Mouse (Mus musculus) olfactory bulb, adult 2 months (tissue): ENCODE data around the gene Maats1. TPM values are rescaled to one million over a fixed set of nuclear protein-coding genes. Genes with fewer than 3 reads are reported as not detected.

ENCODE experiments used
- H3K27ac ChIP-seq: fragments of 200-500 bp; 2 replicates; pipeline ENCODE4 v1.5.1; 2012; ENCODE audit warnings: low read depth, low read length; ENCODE audit not compliant: insufficient read depth
- H3K4me1 ChIP-seq: fragments of 200-500 bp; 2 replicates; pipeline ENCODE4 v1.6.1; 2012; ENCODE audit warnings: low read length; ENCODE audit not compliant: control insufficient read depth, insufficient read depth
- H3K4me3 ChIP-seq: fragments of 200-500 bp; 2 replicates; pipeline ENCODE4 v1.5.1; 2012; ENCODE audit warnings: mild to moderate bottlenecking, low read depth, low read length, moderate library complexity; ENCODE audit not compliant: insufficient read depth
- CTCF ChIP-seq: fragments of 200-500 bp; IDR thresholded peaks from 2 replicates; pipeline ENCODE4 v1.5.1; 2012; ENCODE audit warnings: low read depth, mild to moderate bottlenecking, low read length, moderate library complexity; ENCODE audit not compliant: insufficient read depth
- POLR2A ChIP-seq: fragments of 200-500 bp; IDR thresholded peaks from 2 replicates; pipeline ENCODE4 v1.6.1; 2012; ENCODE audit warnings: mild to moderate bottlenecking, low read depth, low read length, moderate library complexity; ENCODE audit not compliant: insufficient read depth
- WGBS: fragments of 180-500 bp; shearing (Covaris S2); methylation state at CpG from one replicate; pipeline ENCODE4 v1.1.7; 2018; 5-methylcytosine and 5-hydroxymethylcytosine counted together
- polyA plus RNA-seq: library from polyadenylated mRNA; stranded (reverse); fragments of >200 nt; gene quantifications from 2 replicates; pipeline ENCODE4 v1.2.4, GENCODE M21; 2012; ENCODE audit warnings: low replicate concordance; ENCODE audit not compliant: missing spikeins, insufficient read depth, insufficient read length

The Maats1 gene
- polyA plus RNA-seq, 1 experiment: not detected

- WGBS: 65% methylated on average over 3 of the region's 3 CpGs
- Histone ChIP-seq H3K4me3 (no peak overlapping the region), H3K27ac (no peak overlapping the region), H3K4me1 (peaks cover 8% of the 10 kb centered on the region; the same call in 1 of the 2 replicates)
- TF ChIP-seq POLR2A (no peak), CTCF (no peak)
Observed at GRCm38 (mm10) chr16:38379493-38379892, 37.5 kb upstream of the Maats1 start.

GRCm38 (mm10) chr16:38379088-38379487 lies 37.1 kb upstream of the Maats1 start:
- Histone ChIP-seq H3K27ac (no peak overlapping the region), H3K4me1 (peaks cover 8% of the 10 kb centered on the region; the same call in 1 of the 2 replicates), H3K4me3 (no peak overlapping the region)
- TF ChIP-seq POLR2A (no peak), CTCF (no peak)
- 62% methylated on average over 6 of the region's 6 CpGs for WGBS

GRCm38 (mm10) chr16:38378591-38378990 lies 36.6 kb upstream of the Maats1 start:
- no peak overlapping the region for H3K27ac ChIP-seq
- TF ChIP-seq POLR2A (no peak), CTCF (no peak)
- H3K4me3 ChIP-seq: no peak overlapping the region
- peaks cover 8% of the 10 kb centered on the region; the same call in 1 of the 2 replicates for H3K4me1 ChIP-seq
- 87% methylated on average over 6 of the region's 6 CpGs for WGBS

- no peak overlapping the region for H3K4me3 ChIP-seq
- WGBS: 85% methylated on average over 6 of the region's 6 CpGs
- TF ChIP-seq POLR2A (no peak), CTCF (no peak)
- H3K27ac ChIP-seq: no peak overlapping the region
- H3K4me1 ChIP-seq: peaks cover 8% of the 10 kb centered on the region; the same call in 1 of the 2 replicates
Observed at GRCm38 (mm10) chr16:38377546-38377945, 35.6 kb upstream of the Maats1 start.

DNA sequence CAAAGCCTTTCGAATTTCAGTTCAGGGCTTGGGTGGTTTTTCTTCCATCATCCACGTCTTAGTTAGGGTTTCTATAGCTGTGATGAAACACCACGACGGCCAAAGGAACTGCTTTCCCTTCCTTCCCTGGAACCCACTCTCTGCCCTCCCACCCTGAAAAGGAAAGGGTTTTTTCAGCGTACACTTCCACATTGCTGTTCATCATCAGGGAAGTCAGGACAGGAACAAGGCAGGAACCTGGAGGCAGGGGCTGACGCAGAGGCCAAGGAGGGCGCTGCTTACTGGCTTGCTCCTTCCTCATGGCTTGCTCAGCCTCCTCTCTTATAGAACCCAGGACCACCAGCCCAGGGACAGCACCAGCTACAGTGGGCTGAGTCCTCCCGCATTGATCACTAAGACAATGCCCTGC lies 34.9 kb upstream of the Maats1 start:
- no peak overlapping the region for H3K27ac ChIP-seq
- WGBS: 30% methylated on average over 8 of the region's 8 CpGs
- peaks cover 8% of the 10 kb centered on the region; the same call in 1 of the 2 replicates for H3K4me1 ChIP-seq
- TF ChIP-seq CTCF (no peak), POLR2A (no peak)
- peak overlapping the region; percentile 36 for H3K4me3 ChIP-seq

DNA sequence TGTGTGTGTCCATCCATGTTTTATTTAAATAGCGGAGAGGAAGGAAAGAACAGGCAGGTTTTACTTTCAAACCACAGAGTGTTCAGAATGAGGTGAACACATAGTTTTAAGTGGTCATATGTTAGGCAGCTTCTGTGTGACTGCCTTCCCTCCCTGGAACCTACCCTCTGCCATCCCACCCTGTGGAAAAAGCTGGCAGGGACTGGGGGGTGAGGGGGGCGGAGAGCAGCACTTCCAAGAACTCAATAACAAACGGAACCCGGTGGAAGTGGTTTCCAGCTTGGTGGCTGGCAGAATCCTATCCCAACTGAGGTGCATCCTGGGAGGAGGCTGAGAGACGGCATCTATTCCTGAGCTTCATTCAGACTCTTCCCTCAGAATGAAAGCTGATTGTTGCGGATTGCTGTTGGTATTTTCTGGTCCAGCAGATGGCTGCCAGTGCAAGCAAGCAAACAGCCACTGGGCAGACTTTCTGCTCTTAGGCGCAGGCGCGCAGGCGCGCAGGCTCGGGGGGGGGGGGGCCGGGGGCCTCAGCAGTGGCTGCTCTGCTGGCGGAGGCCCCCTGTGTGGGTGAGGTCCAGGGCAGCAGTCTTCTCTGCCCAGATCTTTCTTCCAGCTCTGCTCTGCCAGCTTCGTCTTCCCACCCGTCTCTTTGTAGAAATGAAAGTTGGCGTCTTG lies 34.4 kb upstream of the Maats1 start:
- Histone ChIP-seq H3K4me3 (peak overlapping the region; percentile 36), H3K27ac (no peak overlapping the region), H3K4me1 (peaks cover 8% of the 10 kb centered on the region; the same call in 1 of the 2 replicates)
- WGBS: 18% methylated on average over 17 of the region's 17 CpGs
- TF ChIP-seq POLR2A (peak; percentile 48), CTCF (peak; percentile 32; the same call in 1 of the 2 replicates)

GRCm38 (mm10) chr16:38375182-38375581 lies 33.2 kb upstream of the Maats1 start:
- H3K4me1 ChIP-seq: peaks cover 8% of the 10 kb centered on the region; the same call in 1 of the 2 replicates
- 89% methylated on average over 7 of the region's 7 CpGs for WGBS
- H3K4me3 ChIP-seq: no peak overlapping the region
- no peak overlapping the region for H3K27ac ChIP-seq
- TF ChIP-seq CTCF (no peak), POLR2A (no peak)

DNA sequence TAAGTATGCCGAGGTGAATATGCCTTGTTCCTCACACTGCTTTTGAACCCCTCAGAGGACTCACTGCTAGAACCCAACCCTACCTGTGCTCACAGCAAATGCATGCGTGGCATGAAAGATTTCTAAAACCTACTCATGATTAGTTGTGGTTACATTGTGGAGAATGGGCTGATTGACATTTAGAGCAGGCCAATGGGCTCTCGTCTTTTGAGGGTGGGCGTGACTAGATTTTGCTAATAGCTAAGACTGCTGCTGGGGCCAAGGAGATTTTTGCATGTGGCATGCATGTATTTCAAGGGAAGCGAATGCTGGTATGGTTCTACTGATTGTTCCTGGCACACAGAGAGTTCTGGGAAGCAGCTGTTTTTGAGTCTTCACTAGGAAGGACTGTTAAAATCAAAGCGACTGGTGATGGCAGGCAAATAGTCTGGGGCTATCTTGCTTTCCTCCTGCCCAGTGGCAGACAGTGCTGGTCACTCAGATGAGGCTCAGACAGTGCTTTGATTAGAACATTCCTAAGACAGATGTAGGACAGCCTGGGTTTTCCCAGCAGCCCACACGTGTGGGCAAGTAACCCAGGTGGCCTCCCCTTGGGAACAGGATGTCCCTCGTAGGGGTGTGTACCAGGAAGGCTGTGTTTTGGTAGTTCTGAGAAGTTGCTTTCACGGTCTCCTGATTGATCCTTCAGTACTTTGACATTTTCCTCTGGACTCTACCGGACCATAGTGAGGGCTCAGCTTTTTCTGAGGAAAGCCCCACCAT lies 32.6 kb upstream of the Maats1 start:
- TF ChIP-seq CTCF: no peak
- no peak for TF ChIP-seq POLR2A
- H3K4me1 ChIP-seq: peaks cover 8% of the 10 kb centered on the region; the same call in 1 of the 2 replicates
- H3K4me3 ChIP-seq: no peak overlapping the region
- WGBS: 86% methylated on average over 10 of the region's 10 CpGs
- no peak overlapping the region for H3K27ac ChIP-seq

- H3K27ac ChIP-seq: no peak overlapping the region
- TF ChIP-seq POLR2A: no peak
- TF ChIP-seq CTCF: no peak
- peaks cover 8% of the 10 kb centered on the region; the same call in 1 of the 2 replicates for H3K4me1 ChIP-seq
- 85% methylated on average over 16 of the region's 16 CpGs for WGBS
- H3K4me3 ChIP-seq: no peak overlapping the region
Observed at GRCm38 (mm10) chr16:38373941-38374340, 32.0 kb upstream of the Maats1 start.
